Mouse (Mus musculus) left cerebral cortex, adult 18-20 months (tissue): Measurements from ENCODE around the gene Apba1. TPM values are rescaled to one million over a fixed set of nuclear protein-coding genes. Genes with fewer than 3 reads are reported as not detected.

ENCODE experiments used
- DNase-seq, 2 experiments: peaks; one replicate each; pipeline ENCODE4 v3.0.0; 2021 to 2022; ENCODE audit warnings: low spot score in 2 of 2, mixed read lengths in 1 of 2
- total RNA-seq, 2 experiments: library from RNA; stranded (reverse); gene quantifications; 2 replicates each; pipeline ENCODE4 v1.2.3; 2021

Apba1 gene
- total RNA-seq, 2 experiments from 2014 or later: 125 to 137 TPM

DNA sequence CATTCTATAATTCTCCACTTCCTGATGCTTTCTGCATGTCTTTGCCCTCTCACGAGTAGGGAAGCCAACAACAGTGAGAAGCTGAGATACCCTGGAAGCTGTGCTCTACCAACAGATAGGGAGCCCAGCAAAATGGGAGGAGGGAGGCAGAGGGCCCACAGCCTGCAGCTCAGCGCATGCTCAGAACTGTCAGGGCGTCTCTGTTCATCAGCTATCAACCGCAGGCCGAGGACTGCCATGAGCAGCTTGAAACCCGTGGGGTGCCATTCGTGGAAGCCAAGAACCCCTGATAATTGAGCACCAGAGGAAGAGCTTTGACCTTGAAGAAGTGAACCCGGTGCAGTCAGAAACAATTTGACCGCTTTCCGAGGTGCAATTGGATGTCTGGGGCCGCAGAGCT lies 108.4 kb downstream of the Apba1 start:
- DNase-seq: no peak

- no peak for DNase-seq
These were observed 108.9 kb downstream of the Apba1 start for GRCm38 (mm10) chr19:23867589-23867988.

GRCm38 (mm10) chr19:23874502-23874901 lies 115.8 kb downstream of the Apba1 start:
- DNase-seq: no peak

DNA sequence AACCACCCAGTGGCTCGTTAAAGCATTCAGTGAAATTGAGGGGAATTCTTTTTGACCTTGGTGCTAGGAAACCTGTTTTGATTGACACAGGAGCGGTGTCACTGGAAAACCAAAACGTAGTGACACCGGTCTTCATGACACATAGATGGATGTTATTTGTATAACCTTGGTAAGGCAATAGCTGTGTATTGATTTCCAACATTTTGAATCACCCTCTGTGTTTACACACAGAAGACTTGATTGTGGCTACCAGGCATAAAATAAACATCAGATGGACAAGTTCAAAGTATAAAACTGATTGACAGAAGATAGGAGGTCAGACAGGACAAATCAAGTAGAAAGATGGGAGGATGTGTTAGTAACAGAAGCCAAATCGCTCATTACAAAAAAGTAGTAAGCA lies 117.1 kb downstream of the Apba1 start:
- DNase-seq: no peak

GRCm38 (mm10) chr19:23879862-23880261 lies 121.2 kb downstream of the Apba1 start:
- peak; percentile 38 to 64 for DNase-seq

DNA sequence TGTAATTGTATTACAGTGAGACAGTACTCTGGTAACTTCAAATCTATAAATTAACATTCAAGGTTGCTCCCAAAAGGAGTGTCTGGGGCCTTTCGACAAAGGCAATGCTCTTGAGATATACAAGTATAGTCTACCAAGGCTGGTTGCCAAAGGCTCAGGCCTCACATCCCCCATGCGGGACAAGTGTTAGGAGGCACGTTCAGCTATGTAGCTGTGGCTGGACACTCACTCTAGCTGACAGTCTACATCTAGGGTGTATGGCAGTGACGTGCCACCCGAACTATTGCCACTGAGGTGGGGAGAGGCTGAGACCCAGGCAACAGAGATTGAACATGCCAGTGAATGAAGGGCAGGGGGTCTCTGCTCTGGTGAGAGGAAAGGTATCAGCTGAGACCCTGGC lies 127.5 kb downstream of the Apba1 start:
- no peak for DNase-seq

DNA sequence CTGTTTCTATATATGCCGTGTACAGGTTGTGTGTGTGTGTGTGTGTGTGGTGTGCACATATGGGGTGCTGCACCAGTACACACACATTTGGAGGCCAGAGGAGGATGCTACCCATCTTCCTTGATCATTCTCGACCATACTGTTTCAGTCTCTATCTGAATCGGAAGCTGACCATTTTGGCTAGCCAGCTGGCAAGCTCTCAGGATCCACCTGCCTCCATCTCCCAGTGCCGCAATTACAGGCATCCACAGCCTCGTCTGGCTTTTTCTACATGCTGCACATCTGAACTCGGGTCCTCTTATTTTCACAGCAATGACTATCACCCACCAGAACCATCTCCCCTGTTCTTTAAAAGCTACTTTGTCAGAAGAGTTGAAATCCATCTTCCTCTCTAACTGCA lies 132.7 kb downstream of the Apba1 start:
- no peak for DNase-seq

GRCm38 (mm10) chr19:23892633-23893032 lies 133.9 kb downstream of the Apba1 start:
- DNase-seq: peak; percentile 41 to 46

DNA sequence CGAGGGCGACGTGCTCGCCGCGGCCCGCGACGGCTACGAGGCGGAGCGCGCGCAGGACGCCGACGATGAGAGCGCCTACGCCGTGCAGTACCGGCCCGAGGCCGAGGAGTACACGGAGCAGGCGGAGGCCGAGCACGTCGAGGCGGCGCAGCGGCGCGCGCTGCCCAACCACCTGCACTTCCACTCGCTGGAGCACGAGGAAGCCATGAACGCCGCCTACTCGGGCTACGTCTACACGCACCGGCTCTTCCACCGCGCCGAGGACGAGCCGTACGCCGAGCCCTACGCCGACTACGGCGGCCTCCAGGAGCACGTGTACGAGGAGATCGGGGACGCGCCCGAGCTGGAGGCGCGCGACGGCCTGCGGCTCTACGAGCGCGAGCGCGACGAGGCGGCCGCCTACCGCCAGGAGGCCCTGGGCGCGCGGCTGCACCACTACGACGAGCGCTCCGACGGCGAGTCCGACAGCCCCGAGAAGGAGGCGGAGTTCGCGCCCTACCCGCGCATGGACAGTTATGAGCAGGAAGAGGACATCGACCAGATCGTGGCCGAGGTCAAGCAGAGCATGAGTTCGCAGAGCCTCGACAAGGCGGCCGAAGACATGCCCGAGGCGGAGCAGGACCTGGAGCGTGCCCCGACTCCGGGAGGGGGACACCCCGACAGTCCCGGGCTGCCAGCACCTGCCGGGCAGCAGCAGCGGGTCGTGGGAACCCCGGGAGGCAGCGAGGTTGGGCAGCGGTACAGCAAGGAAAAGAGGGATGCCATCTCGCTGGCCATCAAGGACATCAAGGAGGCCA lies 134.6 kb downstream of the Apba1 start:
- peak; percentile 50 to 60 for DNase-seq

DNA sequence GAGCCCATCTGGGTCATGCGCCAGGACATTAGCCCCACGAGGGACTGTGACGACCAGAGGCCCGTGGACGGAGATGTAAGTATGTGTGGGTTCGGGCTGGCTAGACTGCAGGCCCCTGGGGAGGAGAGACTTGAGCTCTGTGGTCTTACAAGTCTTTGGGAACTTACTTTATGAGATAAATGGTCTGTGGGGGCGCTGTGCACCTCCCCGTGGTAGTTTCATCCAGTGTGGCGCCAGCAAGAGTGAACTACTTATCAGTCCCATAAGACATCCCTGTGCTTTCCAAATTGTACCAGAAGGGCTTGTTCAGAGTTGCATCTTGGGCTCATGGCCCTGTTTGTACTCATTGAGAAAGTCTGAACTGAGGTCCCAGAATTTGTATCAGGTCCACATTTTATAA lies 135.3 kb downstream of the Apba1 start:
- DNase-seq: no peak

GRCm38 (mm10) chr19:23894822-23895221 lies 136.1 kb downstream of the Apba1 start:
- no peak for DNase-seq

GRCm38 (mm10) chr19:23896915-23897314 lies 138.2 kb downstream of the Apba1 start:
- no peak for DNase-seq

DNA sequence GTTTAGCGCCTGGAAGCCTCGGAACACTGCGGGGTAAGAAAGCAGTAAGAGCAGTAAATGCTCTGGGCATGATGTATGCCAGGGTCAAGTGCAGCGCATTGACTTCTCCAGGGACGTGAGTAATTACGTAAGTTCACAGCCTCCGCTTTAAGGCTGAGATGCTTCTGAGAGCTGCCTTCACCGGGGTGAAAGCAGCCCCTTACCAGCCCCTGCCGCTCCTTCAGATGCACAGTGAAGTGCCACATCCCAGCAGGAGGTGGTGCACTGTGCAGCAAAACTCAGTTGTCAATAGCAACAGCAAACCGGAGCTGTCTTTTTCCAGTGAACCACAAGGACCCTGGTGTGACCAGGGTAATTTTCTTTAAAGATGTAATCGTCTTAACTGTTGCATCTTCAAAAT lies 139.8 kb downstream of the Apba1 start:
- DNase-seq: no peak

- peak in 1 of 2 experiments; percentile 45 for DNase-seq
These were observed 142.5 kb downstream of the Apba1 start for GRCm38 (mm10) chr19:23901177-23901576.

DNA sequence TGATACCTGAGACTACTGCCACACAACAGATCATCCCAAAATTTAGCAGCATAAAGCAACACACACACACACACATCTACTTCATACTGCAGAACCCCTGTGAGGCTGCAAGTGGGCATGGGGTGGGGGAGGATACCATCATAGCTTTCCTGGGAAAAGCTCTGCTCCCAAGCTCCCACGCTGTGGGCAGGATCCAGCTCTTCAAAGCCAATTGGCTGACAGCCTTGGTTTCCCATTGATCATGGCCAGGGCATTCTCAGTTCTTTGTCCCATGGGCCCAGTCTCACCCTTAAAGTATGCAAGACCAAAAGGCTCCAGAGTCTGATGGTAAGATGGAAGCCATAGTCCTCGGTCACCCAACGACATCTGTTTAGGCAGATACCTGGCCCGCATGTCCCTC lies 143.1 kb downstream of the Apba1 start:
- no peak for DNase-seq

- no peak for DNase-seq
These were observed 144.4 kb downstream of the Apba1 start for GRCm38 (mm10) chr19:23903066-23903465.

DNA sequence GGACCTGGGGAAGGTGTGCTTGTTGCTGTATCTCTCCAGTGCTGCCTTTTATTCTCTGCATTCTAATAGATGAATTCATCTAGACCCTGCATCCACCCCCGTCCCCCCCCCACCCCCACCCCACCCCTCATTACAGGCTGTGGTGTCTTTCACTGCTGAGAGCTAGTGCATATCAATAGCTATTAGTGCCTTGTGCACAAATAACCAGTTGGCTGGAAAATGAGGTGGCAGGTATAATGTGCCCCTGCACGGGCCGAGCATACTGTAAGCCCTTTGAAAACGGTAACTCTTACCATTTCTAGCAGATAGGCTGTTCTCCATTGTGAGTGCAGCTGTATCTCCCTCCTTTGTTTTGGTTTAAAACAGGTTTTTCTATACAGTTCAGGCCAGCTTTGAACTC lies 146.2 kb downstream of the Apba1 start:
- no peak for DNase-seq

GRCm38 (mm10) chr19:23905772-23906171 lies 147.1 kb downstream of the Apba1 start:
- DNase-seq: no peak

DNA sequence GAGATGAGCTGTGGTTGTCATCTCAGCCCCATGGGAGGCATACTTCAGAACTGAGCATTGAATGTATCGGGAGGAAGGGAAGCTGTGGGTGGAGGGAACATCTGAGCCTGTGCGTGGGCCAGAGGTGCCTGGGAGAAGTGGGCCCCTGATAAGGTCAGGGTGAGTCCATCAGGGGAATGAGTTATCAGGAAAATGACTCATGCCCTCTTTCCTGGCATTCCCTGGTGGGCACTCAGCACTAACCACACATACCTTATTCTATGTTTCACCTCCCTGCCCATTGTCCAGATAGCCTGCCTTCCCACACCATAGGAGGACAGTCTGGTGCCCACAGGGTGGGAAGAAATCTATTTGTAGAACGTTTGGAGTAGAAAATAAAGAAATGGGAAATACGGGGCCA lies 151.7 kb downstream of the Apba1 start:
- no peak for DNase-seq

GRCm38 (mm10) chr19:23919384-23920219 lies 160.9 kb downstream of the Apba1 start:
- no peak for DNase-seq

- DNase-seq: no peak
These were observed 161.5 kb downstream of the Apba1 start for GRCm38 (mm10) chr19:23920220-23920544.

DNA sequence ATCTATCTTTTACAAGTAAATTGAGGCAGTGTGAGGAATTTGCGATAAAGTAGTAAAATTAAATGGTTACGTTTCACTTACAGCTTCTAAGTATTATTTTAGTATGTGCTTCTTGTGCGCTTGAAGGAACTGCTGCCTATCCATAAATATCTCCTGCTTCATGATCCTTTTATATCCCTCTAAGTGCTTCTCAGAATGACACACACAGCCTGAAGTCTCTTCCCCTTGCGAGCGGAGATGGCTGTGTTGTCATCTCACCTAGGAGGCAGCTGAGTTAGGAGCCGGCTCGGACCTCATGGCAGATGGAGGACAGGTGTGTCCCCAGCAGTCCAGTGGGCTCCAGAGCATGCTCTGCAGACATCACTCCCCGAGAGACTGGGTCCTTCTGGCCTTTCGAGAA lies 163.9 kb downstream of the Apba1 start:
- no peak for DNase-seq

DNA sequence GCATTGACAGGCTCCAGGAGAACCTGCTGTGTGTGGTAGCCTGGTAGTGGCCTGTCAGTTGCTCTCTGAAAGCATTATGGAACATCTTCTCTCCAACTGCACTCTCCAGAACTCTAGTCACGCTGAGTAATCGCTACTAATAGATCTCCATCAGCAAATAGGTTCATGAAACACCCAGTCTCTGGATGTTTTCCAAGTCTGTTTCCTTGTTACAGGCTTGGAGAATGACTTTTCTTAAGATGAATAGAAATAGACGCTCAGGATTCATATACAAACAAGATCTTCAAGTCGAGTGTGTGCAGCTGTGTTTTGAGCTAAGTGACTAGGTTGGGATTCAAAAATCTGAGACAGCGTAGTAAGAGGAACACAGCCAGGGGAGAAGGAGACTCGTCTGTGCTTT lies 165.4 kb downstream of the Apba1 start:
- DNase-seq: no peak
